Mouse (Mus musculus): ENCODE data around the gene Snx32.
A peak's percentile ranks its signal among the peaks of the same experiment; 100 is the strongest.

DNA sequence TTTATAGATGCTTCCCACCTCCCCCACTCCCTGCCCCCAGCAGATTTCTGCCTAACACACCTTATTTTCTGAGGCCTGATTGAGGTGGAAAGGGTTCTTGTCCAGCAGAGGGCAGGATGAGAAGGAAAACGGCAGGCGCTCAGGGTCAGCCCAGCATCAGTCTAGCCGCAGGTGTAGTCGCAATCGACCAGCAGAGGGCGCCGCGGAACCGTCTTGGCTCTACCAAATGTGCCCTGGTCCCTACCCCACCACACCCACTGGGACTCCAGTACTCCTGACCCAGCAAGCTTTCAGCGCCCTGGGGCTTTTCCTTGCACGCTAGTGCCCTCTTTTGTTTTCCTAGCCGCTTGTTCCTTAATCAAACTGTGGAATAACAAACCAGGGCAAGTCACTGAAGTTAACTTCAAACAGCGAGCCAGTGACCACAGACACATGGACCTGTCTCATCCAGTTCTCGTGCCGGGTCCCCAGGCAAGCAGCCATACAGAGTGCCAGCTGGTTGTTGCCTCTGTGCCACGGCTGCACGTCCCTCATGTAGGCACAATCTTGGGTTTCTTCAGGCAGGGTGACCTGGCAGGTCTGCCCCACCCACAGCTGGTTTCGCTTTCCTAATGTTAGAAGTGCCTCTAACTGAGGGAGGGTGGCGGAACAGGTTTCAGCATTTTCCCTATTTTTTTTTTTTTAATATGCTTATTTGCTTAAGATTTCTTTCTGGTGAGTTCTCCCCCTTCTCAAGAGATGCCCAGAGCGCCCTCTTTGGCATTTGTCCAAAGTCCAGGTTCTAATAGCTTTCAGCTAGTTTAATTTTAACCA, 19.2 kb upstream of the Snx32 start:
- TF ChIP-seq POLR2A (IDR thresholded peaks at IDR 0.05; ENCODE audit: borderline replicate concordance, extremely low read depth, insufficient read depth, insufficient read length, poor library complexity, severe bottlenecking) (no peak), CTCF (IDR thresholded peaks at IDR 0.05; ENCODE audit: borderline replicate concordance, extremely low read depth, insufficient read depth, insufficient read length) (peak; percentile 98)

Measured in brain, embryonic 14.5 days (tissue).